Mouse (Mus musculus) thymus, postnatal 14 days (tissue): ENCODE results near the gene Capn2.

ENCODE experiments used
- DNase-seq: peaks from one replicate; pipeline ENCODE4 v3.0.0; 2021

Capn2 gene

DNA sequence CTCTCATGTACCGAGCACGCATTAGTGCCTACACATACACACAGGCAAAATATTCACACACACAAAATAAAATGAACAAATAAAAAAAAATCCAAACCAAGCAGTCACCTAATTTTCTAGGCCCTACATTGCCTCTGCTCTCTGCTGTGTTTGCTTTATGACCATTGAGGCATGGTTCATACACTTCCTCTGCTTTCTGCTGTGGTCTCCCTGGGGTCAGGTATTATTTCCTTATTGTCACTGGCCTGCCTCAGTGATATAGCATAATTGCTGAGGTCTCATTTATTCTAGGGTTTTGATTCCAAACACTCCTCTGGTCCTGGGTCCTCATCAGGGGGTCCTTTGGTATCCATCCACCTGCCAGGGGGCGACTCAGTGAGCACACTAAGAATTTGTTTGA is 8.2 kb upstream of the Capn2 start:
- no peak for DNase-seq

DNA sequence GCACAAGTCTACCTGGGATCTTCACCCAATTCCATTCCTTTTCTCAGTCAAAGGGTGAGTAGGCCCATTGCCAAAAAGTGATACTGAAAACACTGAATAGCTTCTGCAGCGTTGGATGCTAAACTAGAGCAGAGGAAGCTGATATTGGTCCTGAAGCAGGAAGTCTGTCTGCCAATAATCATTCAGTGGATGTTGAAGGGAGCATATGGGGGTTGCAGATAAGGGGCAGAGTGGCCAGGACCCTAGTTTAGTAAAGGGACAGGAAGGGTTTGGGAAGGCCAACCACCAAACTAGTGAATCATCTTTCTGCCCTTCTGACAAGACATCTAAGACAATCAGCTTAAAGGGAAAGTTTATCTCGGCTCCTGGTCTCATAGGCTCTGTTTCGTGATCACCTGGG is 6.3 kb upstream of the Capn2 start:
- no peak for DNase-seq

DNA sequence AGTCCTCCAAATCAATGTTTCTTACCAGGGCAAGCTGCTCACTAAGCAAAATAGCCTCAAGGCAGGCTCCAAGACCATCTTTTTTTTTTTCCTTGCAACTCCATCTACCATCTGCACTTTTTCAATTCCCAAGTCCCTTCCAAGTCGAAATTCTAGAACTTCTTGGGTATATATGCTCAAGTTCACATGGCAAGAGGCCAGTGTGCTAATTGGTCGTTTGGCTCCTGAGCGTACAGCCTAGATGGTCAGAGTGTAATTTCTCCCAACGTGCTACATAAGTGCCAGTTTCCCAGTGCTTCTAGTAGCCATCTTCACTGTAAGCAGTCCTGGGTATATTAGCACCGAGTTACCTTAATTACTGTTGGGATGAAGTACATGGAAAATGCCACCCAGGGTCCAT is 5.6 kb upstream of the Capn2 start:
- no peak for DNase-seq

DNA sequence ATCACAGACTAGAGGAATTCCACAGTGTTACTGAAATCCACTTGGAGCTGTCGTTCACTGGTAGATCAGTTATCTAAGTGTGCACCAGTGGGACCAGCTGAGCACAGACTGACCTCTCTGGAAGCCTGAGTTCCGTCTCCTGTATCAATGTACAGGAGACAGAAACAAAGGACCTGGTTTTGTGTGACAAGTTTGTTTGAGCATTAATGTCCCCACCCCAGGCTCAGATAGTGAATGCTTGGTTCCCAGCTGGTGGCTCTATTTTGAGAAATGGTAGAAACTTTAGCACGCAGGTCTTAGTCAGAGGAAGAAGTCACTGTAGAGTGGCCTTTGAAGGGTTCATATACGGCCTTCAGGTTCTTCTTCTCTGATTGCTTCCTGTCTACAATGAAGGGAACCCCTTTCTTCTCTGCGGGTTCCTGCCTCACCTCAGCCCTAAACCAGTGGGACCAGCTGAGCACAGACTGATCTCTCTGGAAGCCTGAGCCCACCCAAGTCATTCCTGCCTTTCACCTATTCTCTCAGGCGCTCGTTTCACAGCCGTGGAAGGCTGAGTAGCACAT is 3.6 kb upstream of the Capn2 start:
- DNase-seq: peak; percentile 41

DNA sequence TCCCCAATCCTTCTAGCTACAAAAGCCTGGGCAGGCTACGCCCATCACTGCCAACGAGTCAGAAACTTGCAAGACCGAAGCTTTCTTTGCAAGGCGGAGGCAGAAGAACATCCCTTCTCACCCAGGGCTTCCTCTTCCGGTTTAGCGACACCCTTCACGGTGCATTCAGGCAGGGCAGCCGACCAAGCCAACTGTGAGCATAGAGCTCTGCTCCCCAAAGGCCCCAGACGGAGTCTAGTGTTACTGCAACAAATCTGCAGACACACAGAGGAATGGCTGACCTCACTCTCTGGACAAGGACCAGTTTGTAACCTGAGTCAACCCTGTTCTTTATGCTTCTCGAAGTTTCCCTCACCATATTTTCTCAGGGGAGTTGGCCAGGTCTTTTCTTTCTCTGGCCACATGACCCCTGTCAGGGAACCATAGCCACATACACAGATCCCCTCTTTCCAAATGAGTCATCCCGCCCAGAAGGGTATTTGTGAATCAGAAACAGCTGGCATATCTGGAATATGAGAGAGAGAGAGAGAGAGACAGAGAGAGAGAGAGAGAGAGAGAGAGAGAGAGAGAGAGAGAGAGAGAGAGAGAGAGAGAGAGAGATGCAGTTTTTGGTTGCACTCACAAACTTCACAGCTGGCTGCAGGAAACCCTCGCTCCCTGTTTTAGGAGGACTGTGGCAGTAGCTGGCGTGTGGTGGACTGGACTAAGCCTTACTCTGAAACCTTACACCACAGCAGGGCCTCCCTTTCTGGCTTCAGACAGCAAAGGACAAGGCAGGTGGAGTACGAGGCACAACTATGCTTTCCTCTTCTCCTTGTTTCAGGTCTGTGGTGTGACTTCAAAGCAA is 2.9 kb upstream of the Capn2 start:
- DNase-seq: peak; percentile 81

DNA sequence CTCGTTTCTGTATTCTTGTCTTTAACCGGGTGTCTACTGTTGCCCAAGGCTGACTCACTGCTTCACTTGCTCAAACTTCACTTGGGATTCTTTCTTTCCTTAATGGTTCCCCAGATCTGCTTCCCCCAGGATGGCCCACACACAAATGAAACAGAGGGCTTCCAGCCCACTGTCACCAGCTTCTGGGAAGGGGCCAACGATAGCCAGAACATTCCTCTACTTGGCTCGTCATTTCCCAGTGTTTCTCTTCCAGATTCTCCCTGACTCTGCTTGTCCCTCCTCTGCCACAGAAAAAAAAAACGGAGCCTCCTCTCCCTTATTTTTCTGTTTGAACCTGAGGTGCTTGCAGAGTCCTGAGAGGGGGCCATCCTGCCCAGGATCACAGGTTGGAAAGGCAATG is 1.9 kb upstream of the Capn2 start:
- no peak for DNase-seq

DNA sequence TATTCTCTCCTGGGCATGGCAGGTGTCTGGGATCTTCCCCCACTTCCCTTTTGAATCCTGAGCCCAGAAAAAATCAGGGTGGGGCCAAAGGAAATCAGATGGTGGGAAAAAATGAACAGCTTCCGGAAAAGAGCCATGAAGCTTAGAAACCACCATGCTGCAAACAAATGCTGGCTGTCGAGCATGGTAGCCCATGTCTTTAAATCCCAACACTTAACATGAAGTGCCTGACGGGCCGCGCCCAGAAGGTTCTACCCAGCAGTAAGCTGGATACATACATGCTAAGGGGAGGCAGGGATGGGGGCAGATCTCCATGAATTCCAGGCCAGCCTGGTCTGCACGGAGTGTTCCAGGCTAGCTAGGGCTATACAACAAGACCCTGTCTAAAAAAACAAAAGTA is 1.4 kb upstream of the Capn2 start:
- no peak for DNase-seq

DNA sequence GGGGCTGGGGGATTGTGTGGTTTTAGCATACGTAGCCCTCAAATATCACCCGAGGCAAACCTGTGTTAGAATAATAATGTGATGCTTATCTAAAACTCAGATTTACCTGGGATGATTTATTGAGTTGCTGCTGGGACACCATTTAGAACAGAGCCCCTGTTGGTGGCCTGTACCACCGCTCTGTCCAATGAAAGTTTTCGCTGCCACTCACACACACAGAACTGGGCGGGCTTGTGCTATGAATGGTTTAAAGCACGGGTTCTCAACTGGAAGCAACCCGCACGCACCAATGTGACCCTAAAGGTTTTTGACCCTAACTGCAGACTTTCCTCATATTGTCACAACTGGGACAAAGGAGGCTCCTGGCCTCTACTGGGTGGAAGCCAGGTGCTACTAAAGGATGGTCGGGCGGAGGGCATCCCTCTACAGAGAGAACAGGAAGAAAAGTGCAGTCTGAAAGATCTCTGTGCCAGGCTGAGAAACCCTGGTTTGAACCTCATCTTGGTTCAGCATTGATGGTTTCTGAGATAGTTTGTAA is 804 bp upstream of the Capn2 start:
- DNase-seq: no peak

DNA sequence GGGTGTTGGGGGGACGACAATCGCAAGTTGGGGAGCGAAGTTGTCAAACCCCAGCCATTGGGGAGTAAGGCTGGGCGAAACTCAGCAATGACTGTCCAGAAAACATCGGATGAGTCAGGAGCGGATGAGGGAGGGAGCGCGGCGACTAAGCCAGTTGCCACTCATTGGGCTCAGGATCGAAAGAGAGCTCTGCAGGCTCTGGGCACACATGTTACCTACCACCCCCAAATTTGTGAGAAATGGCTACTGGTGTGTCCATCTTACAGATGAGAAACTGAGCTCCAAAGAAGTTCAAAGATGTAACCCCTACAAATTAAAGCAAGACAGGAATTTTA is 236 bp upstream of the Capn2 start:
- DNase-seq: no peak

DNA sequence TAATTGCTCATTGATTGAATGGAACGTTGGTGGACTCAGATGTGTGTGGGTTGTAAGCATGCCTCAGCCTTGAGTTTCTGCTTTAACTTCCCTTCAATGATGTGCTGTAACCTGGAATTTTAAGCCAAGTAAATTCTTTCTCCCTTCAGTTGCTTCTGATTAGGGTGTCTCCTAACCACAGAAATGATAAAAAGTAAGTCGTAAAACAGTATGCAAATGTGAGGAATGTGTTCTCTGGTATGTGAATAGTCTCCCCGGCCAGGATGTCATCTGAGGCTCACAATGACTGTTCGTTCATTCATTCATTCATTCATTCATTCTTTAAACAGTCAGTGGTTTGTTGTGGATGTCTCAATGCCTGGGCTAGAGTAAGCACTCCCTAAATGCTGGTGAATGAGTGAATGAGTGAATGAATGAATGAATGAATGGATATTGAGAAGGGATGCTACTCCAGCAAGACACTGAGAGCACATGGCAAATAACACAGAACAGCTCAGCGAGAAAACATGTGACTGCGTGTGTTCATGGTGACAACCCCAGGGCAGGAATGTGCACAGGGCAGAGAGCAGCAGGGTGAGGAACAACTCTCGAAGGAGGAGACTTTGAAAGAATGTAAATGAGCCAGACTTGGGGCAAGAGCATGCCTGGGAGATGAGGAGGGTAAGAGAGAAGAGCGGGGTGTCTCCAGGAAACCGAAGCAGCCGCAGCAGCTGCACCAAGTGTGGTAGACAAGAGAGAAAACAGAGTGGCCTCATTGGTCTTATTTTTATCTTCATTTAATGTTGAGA is 2.4 kb downstream of the Capn2 start:
- DNase-seq: peak; percentile 24

DNA sequence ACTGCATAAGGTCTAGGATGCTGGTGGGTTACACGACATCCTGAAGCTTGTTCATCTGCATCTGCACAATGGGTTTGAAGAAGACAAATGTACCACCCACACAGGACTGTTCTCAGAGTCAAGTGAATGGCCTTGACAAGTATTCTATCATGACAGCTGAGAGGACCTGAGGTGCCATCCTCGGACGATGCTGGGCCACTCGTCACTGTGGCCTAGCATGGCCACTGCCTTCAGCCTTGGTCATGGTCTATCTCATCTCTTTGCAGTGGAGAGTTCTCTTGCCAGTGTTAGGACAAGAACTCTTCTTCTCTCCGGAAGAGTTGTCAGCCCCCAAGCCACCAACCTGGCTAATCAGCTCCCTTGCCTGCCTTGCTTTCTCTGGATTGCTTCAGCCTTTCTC is 3.7 kb downstream of the Capn2 start:
- DNase-seq: no peak

DNA sequence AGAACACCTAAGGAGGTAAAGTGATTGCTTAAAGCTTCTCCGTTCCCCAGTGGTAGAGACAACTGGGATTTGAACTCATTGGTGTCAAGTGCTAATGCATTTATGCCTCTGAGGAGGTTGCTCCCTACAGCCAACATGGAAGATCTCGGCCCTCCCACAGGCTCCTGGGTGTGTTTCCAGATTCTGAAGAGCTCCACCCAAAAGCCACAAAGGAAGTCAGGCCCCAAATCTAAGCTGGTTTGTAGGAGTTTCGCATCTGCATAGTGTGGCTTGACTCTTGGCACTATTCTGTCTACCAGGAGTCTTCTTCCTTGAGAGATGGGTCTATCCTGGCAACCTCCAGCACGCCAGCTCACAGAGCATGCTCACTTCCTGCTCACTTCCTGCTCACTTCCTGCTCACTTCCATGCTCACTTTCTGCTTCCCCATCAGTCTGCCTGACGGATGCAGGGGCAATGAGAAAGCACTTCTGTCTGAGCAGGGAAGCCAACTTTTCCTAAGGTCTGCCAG is 4.5 kb downstream of the Capn2 start:
- no peak for DNase-seq

DNA sequence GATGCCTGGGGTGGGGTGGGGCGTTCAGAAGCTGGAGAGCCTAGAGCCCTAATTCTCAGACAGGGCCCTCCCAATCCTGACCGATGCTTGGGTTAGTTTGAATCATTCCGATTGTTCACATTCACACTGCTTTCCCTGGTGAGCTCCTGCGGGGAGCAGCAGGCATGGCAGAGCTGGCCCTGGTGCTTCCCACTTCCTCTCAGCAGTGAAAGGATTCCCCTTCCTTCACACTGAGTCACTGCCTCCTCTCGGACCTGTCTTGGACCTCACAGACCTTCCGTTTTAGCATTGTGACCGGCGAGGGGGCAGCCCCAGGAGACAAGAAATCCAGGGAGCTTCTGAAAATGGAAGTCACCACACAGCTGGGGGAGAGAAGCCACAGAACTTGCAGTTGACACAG is 5.6 kb downstream of the Capn2 start:
- DNase-seq: no peak

DNA sequence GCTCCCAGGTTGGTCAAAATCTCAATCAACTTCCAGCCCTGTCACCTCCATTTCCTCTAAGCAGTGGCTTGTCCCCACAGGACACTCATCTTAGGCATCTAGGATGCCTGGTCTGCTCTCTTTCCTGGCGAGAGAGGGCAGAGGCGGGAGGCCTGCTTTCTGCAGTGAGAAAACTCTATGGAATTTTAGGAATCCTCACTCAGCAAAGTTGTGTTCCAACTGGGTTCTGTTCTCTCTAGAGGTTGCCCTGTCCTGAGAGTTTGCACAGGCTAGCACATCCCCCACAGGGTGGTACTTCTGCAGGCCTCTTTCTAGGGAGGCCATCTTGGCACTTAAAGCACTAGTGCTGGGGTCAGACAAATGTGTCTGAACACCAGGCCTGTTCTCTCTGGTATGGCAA is 6.3 kb downstream of the Capn2 start:
- DNase-seq: no peak

DNA sequence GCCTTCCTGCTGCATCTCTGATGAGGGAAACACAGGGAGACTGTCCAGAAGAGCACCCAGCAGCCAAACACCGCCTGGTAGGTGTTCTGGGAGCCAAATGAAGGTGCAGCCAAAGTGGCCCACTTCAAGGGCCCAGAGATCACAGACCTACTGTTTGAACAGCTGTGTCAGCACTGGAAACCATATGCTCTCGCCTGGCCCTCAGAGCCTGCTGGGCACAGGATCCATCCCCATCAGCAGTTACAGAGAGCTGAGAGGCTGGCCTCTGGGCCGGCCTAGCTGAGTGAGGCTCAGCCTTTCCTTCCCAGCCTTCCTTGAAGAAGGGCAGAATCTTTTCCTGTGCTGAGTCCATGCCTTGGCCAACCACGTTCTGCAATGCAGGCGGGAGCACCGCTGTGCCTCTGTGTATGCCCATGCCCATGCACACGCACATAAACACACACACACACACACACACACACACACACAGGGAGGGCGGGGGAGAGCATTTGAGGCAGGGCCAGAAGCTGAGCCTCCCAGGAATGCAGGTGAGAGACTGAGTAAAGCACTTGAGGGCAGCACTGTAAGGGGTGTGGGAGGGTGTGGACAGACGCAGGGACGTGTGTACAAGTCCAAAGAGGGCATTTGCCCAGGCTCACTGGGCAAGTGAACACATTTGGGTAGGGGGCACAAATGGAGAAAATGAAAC is 8.2 kb downstream of the Capn2 start:
- DNase-seq: no peak

DNA sequence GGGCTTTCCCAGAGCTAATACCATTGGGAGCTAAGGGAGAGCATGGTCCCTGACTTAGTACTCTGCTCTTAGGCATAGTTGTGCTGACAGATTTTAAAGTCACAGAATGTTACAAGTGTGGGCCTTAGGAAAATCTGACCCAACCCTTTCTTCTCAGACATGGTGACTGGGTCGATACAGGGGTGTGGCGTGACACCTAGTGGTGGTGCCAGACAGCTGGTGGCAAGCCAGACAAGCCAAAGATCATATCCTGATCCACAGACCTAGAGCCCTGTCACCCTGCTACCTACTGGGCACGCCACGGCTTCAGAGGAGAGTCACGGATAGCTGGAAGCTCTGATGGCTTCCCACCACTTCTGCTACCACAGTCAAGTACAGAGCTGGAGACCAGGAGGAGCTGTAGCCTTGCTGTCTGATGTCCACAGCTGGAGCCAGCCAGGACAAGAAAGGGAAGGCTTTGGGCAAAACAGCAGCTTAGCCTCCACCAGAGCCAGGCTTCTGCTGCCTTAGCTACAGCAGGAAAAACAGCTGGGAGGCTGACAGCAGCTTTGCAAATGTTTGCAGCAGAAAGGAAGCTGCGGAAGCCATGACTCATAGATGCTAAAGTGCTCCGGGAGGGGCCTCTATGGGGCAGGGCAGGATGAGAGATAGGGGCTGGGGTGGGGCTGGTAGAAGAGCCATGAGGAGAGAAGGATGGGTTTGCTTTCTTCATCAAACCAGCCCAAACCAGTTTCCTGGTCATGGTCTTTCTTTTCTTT is 11.0 kb downstream of the Capn2 start:
- DNase-seq: peak; percentile 70

DNA sequence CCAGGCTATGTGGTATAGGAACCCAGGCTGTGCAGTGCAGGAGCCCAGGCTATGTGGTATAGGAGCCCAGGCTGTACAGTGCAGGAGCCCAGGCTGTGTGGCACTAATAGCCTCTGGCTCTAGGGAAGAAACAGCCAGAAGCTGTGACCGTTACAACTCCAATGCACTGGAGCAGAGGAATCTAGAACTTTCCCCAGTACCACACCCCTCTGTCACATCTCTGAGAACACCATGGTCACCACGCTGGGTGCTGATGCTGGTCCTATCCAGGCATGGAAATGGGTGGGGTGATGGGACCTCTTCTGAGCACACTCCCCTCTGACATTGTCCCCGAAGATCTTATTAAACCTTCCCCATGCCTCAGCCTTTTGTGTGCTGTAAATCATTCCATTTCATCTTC is 12.1 kb downstream of the Capn2 start:
- DNase-seq: no peak

DNA sequence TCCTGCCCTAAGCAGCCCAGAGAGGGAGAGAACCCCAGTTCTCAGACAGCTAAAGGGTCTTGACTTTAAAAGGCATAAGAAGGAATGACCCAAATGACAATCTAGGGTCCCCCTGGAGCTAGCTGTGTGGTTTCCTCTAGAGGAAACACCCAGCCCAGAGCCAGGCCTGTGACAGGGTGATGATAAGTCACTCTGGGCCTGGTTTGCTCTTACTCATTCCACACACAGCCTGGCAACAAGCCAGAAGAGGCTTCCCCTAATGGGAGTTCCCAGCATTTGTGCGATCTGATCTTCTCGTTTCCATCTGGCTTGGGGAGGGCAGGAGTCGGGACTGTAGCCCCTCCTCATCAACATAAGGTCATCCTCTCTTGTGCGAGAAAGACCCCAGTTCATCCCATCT is 13.2 kb downstream of the Capn2 start:
- no peak for DNase-seq

DNA sequence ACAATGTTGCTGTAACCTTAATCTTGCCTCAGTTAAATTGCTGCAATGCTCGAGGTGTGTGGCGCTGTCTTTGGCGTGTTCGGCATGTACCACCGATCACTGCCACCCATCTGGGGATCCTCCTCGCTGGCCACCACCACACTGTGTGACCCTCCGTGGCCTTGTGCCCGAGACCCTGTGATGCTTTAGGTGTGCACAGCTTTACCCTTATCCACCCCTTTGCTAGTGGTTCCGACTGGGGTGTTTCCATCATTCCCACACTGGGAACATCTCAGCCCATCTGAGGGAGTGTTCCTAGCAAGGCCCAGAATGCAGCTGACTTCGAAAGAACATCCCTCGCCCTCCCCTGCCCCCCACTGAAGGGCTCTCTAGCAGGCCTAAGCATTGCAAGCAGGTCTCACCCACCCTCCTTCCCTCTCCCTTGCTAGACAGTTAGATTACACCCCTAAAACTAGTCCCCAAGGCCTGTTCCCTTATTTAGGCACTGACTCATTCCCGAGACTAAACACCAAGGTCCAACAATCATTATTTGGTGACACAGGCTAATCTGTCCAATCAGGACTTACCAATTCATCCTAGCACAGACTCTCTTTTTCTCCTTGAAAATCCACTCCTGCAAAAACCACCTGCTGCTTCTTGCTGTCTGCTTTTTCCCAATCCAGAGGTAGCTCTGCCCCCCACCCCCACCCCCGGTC is 14.1 kb downstream of the Capn2 start:
- no peak for DNase-seq

DNA sequence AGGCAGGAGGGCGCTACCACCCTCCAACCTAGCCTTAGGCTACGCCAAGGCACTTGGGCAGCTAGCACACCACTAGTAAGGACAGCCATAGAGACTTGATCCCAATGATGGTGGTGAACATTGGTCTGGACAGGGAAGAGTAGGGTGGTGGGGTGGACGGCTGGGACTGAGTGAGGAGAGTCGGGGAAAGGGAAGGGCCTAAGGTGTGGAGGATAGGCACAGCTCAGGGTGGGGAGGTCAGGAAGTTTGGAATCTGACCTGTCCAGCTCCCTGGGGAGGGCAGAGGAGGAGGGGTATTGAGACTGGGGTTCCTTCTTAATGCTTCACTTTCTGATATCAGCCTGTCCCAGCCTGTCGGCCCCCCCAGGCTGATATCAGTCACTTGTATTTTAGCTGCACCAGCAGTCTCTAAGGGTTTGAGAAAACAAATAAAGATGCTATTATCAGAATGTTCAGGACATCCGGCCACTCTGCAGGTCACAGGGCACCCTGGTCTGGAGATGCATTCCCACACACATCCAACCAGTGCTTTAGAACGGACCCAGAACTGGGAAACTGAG is 14.8 kb downstream of the Capn2 start:
- no peak for DNase-seq

DNA sequence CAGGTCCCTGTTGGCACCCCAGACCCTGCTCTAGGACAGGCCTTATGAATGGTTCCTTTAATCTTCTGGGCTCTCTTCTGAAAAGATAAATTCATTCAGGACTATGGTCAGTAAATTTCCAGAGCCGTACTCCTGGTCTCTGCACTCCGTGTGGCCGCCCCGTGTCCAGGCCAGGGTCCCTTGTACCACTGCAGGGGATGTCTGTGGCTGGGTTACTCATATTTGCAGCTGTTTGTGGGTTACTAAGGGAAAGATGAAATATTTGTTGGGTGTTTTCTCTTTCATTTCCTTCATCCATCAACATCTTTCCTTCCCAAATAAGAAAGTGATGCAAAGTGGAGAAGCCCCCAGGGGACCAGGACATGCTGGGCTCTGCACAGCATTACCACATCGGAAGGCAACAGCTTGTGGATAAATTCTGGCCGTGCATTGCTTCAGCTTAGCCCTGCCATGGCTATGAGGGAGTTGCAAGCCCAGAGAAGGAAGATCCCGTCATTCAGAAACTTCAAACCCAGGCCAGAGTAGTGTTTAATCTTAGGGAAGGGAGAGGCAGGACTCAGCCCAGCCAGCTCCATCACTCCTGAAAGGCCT is 15.5 kb downstream of the Capn2 start:
- DNase-seq: no peak
